Mouse (Mus musculus) intestine, postnatal 0 days (tissue): ENCODE data around the gene Tec. TPM values are rescaled to one million over a fixed set of nuclear protein-coding genes. Genes with fewer than 3 reads are reported as not detected.

Experiments used
- ATAC-seq: fragments of 200-750 bp; cut with Nextera tagmentation; 2 replicates; pipeline ENCODE4 v1.8.0; 2017; ENCODE audit warnings: mild to moderate bottlenecking, moderate TSS enrichment, moderate library complexity
- H3K27ac ChIP-seq: fragments of 300-500 bp; sonication (generic); 2 replicates; pipeline ENCODE4 v1.5.1; 2014; ENCODE audit warnings: mild to moderate bottlenecking, low read depth, low read length, moderate library complexity
- H3K27me3 ChIP-seq: fragments of 300-500 bp; sonication (generic); replicated peaks from 2 replicates; pipeline ENCODE4 v1.6.1; 2014; ENCODE audit warnings: low read length, mixed read lengths; ENCODE audit not compliant: control insufficient read depth, insufficient read depth
- H3K36me3 ChIP-seq: fragments of 300-500 bp; sonication (generic); 2 replicates; pipeline ENCODE4 v1.6.1; 2014; ENCODE audit warnings: mild to moderate bottlenecking, moderate library complexity; ENCODE audit not compliant: control insufficient read depth, insufficient read depth
- H3K4me1 ChIP-seq: fragments of 300-500 bp; sonication (generic); replicated peaks from 2 replicates; pipeline ENCODE4 v1.6.1; 2014; ENCODE audit warnings: antibody characterized with exemption, low read length, mixed read lengths; ENCODE audit not compliant: control insufficient read depth, insufficient read depth
- H3K4me2 ChIP-seq: fragments of 300-500 bp; sonication (generic); replicated peaks from 2 replicates; pipeline ENCODE4 v1.6.1; 2014; ENCODE audit warnings: low read depth, mild to moderate bottlenecking, moderate library complexity
- H3K4me3 ChIP-seq: fragments of 300-500 bp; sonication (generic); 2 replicates; pipeline ENCODE4 v1.5.1; 2014; ENCODE audit warnings: low read depth, low read length
- H3K9ac ChIP-seq: fragments of 300-500 bp; sonication (generic); 2 replicates; pipeline ENCODE4 v1.6.1; 2014; ENCODE audit warnings: mild to moderate bottlenecking, low read depth, low read length
- H3K9me3 ChIP-seq: fragments of 300-500 bp; sonication (generic); 2 replicates; pipeline ENCODE4 v1.6.1; 2016; ENCODE audit warnings: mixed run types; ENCODE audit not compliant: control insufficient read depth
- CTCF ChIP-seq: sonication (generic); IDR thresholded peaks from 2 replicates; pipeline ENCODE4 v1.5.1; 2016; ENCODE audit warnings: low read depth, mild to moderate bottlenecking, control low read depth, antibody characterized with exemption, moderate library complexity
- WGBS: fragments of 180-500 bp; shearing (Covaris S2); extraction: QIAGEN DNeasy Blood & Tissue Kit; methylation state at CpG from one replicate; pipeline ENCODE4 v1.1.7; 2014; 5-methylcytosine and 5-hydroxymethylcytosine counted together
- polyA plus RNA-seq: library from polyadenylated mRNA; unstranded; fragments of >200 nt; fragmentation: Nextera tagmentation; extraction: Ambion mirVana; gene quantifications from 2 replicates; pipeline ENCODE4 v1.2.1, GENCODE M21; 2015

The Tec gene
- polyA plus RNA-seq, 1 experiment from 2014 or later, result 12.4 TPM

- WGBS, result 84% methylated on average over 2 of the region's 2 CpGs
- Histone ChIP-seq H3K9ac (no peak overlapping the region), H3K36me3 (no peaks in the 10 kb centered on the region), H3K9me3 (no peaks in the 10 kb centered on the region), H3K27ac (no peak overlapping the region), H3K27me3 (no peaks in the 10 kb centered on the region), H3K4me1 (no peaks in the 10 kb centered on the region), H3K4me2 (no peak overlapping the region), H3K4me3 (no peak overlapping the region)
- TF ChIP-seq CTCF, result no peak
- ATAC-seq, result no peak
Measured at GRCm38 (mm10) chr5:72809480-72809879, 58.8 kb downstream of the Tec start.

GRCm38 (mm10) chr5:72808456-72809111 lies 59.7 kb downstream of the Tec start:
- no peaks in the 10 kb centered on the region for H3K36me3 ChIP-seq
- 59% methylated on average over 14 of the region's 14 CpGs for WGBS
- no peaks in the 10 kb centered on the region for H3K9me3 ChIP-seq
- H3K4me3 ChIP-seq, result no peak overlapping the region
- no peak for ATAC-seq
- H3K4me2 ChIP-seq, result no peak overlapping the region; the same call in 1 of the 2 replicates
- no peak overlapping the region for H3K9ac ChIP-seq
- H3K4me1 ChIP-seq, result no peaks in the 10 kb centered on the region
- no peaks in the 10 kb centered on the region for H3K27me3 ChIP-seq
- H3K27ac ChIP-seq, result no peak overlapping the region
- TF ChIP-seq CTCF, result no peak

DNA sequence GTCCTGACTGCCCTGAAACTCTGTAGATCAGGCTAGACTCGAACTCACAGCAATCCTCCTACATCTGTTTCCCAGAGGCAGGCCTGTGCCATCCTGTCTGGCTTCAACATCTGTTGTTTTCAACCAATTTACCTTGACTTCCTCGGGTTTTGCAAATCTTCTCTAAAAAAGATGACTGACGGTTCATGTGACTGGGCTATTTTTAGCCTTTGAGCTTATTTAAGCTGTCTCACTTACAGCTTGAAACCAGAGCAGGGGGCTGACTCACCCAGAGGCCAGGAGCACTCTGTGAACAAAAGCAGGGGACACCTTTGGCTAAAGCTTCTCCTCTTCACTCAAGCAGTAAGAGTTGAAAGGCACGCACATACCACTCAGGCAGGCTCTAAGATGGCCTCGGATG lies 65.4 kb downstream of the Tec start:
- H3K4me2 ChIP-seq, result no peak overlapping the region
- H3K4me3 ChIP-seq, result no peak overlapping the region
- no peaks in the 10 kb centered on the region for H3K4me1 ChIP-seq
- no peaks in the 10 kb centered on the region for H3K9me3 ChIP-seq
- ATAC-seq, result no peak
- WGBS, result 69% methylated on average over 5 of the region's 5 CpGs
- H3K27ac ChIP-seq, result no peak overlapping the region
- H3K36me3 ChIP-seq, result no peaks in the 10 kb centered on the region; the same call in 1 of the 2 replicates
- TF ChIP-seq CTCF, result no peak
- no peaks in the 10 kb centered on the region for H3K27me3 ChIP-seq
- H3K9ac ChIP-seq, result no peak overlapping the region

DNA sequence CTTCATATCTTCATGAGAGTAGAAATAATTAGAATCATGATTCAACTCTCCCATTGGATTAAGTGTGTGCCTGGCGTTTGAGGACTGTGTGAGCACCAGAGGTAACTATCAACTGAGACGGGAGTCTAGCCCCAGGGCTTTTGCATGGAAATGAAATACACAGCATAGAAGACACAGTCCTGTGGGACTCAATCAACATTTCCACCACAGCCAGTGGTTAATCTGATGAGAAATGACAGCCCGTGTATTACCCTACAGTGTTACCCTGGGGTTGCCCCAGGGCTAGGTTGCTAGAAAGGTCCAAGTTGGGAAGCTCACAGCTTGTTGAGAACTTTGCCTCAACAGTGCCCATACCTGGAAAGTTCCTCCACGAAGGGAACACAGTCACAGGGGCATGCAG lies 69.7 kb downstream of the Tec start:
- no peak overlapping the region for H3K4me2 ChIP-seq
- H3K4me3 ChIP-seq, result no peak overlapping the region
- 86% methylated on average over 4 of the region's 4 CpGs for WGBS
- H3K27me3 ChIP-seq, result no peaks in the 10 kb centered on the region
- H3K9me3 ChIP-seq, result no peaks in the 10 kb centered on the region
- H3K9ac ChIP-seq, result no peak overlapping the region
- no peak for TF ChIP-seq CTCF
- no peak overlapping the region for H3K27ac ChIP-seq
- no peaks in the 10 kb centered on the region; the same call in 1 of the 2 replicates for H3K36me3 ChIP-seq
- no peak for ATAC-seq
- H3K4me1 ChIP-seq, result no peaks in the 10 kb centered on the region

DNA sequence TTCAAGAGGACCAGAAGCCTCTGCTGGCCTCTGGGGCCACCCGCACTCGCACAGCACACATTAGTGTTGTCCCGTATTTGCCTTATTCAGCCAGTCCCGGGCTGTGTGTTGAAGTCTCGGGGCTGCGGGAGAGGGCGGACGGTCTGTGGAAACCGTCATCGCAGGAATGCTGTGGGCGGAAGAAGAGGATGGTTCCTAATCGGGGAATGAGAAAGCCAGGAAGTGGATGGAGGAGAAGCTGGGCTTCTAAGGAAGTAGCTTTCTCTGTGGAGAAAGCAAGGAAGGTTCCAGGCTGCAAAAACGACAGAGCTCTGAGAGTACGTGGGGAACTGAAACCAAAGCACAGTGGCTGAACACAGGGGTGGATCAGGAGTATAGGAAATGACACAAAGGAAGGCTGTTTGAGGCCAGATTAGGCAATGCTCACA lies 72.1 kb downstream of the Tec start:
- Histone ChIP-seq H3K9me3 (no peaks in the 10 kb centered on the region), H3K4me1 (no peaks in the 10 kb centered on the region), H3K4me3 (0 out of 2 replicates have a peak overlapping the region, but pooled peaks have one; percentile 9), H3K36me3 (no peaks in the 10 kb centered on the region; the same call in 1 of the 2 replicates), H3K9ac (peak overlapping the region; percentile 27; the same call in 1 of the 2 replicates), H3K27me3 (no peaks in the 10 kb centered on the region), H3K4me2 (peak overlapping the region; percentile 40), H3K27ac (no peak overlapping the region)
- no peak for ATAC-seq
- WGBS, result 39% methylated on average over 14 of the region's 14 CpGs
- no peak for TF ChIP-seq CTCF

- Histone ChIP-seq H3K4me3 (no peak overlapping the region), H3K27me3 (no peaks in the 10 kb centered on the region), H3K27ac (no peak overlapping the region), H3K9ac (no peak overlapping the region), H3K9me3 (no peaks in the 10 kb centered on the region), H3K36me3 (no peaks in the 10 kb centered on the region), H3K4me2 (no peak overlapping the region), H3K4me1 (peaks cover 4% of the 10 kb centered on the region; the same call in 1 of the 2 replicates)
- no peak for TF ChIP-seq CTCF
- ATAC-seq, result no peak
- 88% methylated on average over 3 of the region's 3 CpGs for WGBS
Measured at GRCm38 (mm10) chr5:72793309-72793850, 74.9 kb downstream of the Tec start.
